Mouse (Mus musculus) heart, embryonic 11.5 days (tissue): ENCODE measurements around the gene Smim26. TPM values are rescaled to one million over a fixed set of nuclear protein-coding genes. Genes with fewer than 3 reads are reported as not detected.
"Not testable (repeated sequence)": the region's sequence is repeated elsewhere in the genome, so short reads cannot be mapped to it uniquely, and the experiment has no call there.

Experiments used
- ATAC-seq: fragments of 200-750 bp; cut with Nextera tagmentation; replicated peaks from 2 replicates; pipeline ENCODE4 v1.8.0; 2017; ENCODE audit warnings: moderate library complexity; ENCODE audit not compliant: insufficient number of reproducible peaks, low FRiP score, low TSS enrichment
- H3K27ac ChIP-seq: fragments of 300-500 bp; sonication (generic); 2 replicates; pipeline ENCODE4 v1.5.1; 2014; ENCODE audit warnings: mild to moderate bottlenecking, low read depth, low read length
- H3K27me3 ChIP-seq: fragments of 300-500 bp; sonication (generic); 2 replicates; pipeline ENCODE4 v1.6.1; 2014; ENCODE audit warnings: mild to moderate bottlenecking, low read length, mixed read lengths; ENCODE audit not compliant: control insufficient read depth, insufficient read depth
- H3K36me3 ChIP-seq: fragments of 300-500 bp; sonication (generic); 2 replicates; pipeline ENCODE4 v1.6.1; 2014; ENCODE audit warnings: mild to moderate bottlenecking, low read length, moderate library complexity, mixed read lengths; ENCODE audit not compliant: control insufficient read depth, insufficient read depth
- H3K4me1 ChIP-seq: fragments of 300-500 bp; sonication (generic); 2 replicates; pipeline ENCODE4 v1.6.1; 2014; ENCODE audit warnings: low read length; ENCODE audit not compliant: control insufficient read depth, insufficient read depth
- H3K4me2 ChIP-seq: fragments of 300-500 bp; sonication (generic); 2 replicates; pipeline ENCODE4 v1.6.1; 2014; ENCODE audit warnings: mild to moderate bottlenecking, moderate library complexity
- H3K4me3 ChIP-seq: fragments of 300-500 bp; sonication (generic); 2 replicates; pipeline ENCODE4 v1.5.1; 2014; ENCODE audit warnings: low read depth, low read length
- H3K9ac ChIP-seq: fragments of 300-500 bp; sonication (generic); 2 replicates; pipeline ENCODE4 v1.6.1; 2014; ENCODE audit warnings: mild to moderate bottlenecking, low read depth, low read length, moderate library complexity
- H3K9me3 ChIP-seq: fragments of 300-500 bp; sonication (generic); replicated peaks from 2 replicates; pipeline ENCODE4 v1.6.1; 2016; ENCODE audit warnings: low read length; ENCODE audit not compliant: control insufficient read depth
- WGBS: fragments of 180-500 bp; shearing (Covaris S2); extraction: QIAGEN DNeasy Blood & Tissue Kit; methylation state at CpG from one replicate; pipeline ENCODE4 v1.1.7; 2014; ENCODE audit not compliant: insufficient replicate concordance; 5-methylcytosine and 5-hydroxymethylcytosine counted together
- polyA plus RNA-seq: library from polyadenylated mRNA; unstranded; fragments of >200 nt; fragmentation: Nextera tagmentation; extraction: Ambion mirVana; gene quantifications from 2 replicates; pipeline ENCODE4 v1.2.1, GENCODE M21; 2014

Smim26 gene
- polyA plus RNA-seq, 1 experiment from 2014 or later: 48.5 TPM

DNA sequence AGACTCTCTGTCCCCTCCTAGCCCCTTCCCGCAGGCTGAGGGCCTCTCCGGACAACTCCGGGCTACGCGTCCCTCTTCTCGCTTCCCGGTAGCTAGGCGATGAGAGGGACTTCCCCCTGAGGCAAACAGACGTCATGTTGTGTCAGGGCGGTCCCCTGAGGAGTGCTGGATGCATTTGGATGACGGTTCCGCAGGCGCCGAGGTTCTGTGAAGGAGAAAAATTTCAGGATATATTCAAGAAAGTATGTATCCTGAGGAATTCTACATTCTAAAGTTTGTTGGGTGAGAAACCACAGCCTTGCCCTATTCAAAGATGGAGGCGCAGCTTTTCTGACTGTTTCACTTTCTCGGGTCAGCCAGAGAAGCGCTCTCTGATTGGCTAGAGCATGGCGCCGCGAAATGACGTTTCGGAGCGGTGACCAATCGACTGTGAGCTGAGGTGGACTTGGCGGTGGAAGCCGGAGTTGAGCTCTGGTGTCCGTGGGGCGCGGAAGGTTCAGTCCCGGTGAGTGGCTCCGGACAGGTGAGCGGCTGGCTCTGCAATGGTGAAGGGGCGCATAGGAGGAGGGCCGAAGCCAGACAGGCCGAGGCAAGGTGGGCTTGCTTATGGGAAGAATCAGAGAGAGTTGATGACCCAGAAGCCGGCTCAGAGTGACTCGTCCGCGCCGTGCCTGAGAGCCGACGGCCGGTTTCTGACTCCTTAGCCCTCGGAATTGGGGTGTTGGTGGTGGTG is 37.9 kb upstream of the Smim26 start, which contains the start of gene Sec23b:
Gene Sec23b (plus strand): TSS at position 410 of the 733 bp plus-strand sequence.
- peak; percentile 97 for ATAC-seq
- Histone ChIP-seq H3K4me3 (peak within 1 kb of the TSS; percentile 86), H3K27me3 (no peaks in the 10 kb centered on the region), H3K27ac (peak within 1 kb of the TSS; percentile 95), H3K4me2 (peak within 1 kb of the TSS; percentile 76), H3K4me1 (peaks cover 6% of the 10 kb centered on the region; the same call in 1 of the 2 replicates), H3K9me3 (no peaks in the 10 kb centered on the region), H3K9ac (peak within 1 kb of the TSS; percentile 87), H3K36me3 (no peaks in the 10 kb centered on the region; the same call in 1 of the 2 replicates)
- under 1% methylated on average over 44 of the region's 44 CpGs for WGBS

DNA sequence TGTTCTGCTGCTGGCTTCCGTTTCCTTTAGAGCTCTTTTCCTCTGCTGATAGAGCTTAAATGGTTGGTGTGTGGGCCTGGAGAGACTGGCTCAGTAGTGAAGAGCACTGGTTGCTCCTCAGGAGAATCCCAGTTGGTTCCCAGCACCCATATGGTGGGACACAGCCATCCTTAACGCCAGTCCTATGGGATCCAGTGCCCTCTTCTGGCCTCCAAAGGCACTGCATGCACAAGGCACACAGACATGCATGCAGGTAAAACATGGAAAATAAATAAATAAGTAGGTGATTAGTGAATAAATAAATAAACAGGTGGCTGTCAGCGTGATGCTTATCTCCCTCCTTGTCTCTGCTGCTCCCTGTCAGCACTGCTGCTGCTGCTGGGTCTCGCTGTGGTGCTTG is 5.1 kb upstream of the Smim26 start:
- ATAC-seq: no peak
- Histone ChIP-seq H3K27me3 (no peaks in the 10 kb centered on the region), H3K4me2 (no peak overlapping the region), H3K27ac (no peak overlapping the region), H3K9me3 (no peaks in the 10 kb centered on the region), H3K4me1 (no peaks in the 10 kb centered on the region), H3K4me3 (no peak overlapping the region), H3K36me3 (peaks cover 35% of the 10 kb centered on the region), H3K9ac (no peak overlapping the region)
- 75% methylated on average over 4 of the region's 4 CpGs for WGBS

DNA sequence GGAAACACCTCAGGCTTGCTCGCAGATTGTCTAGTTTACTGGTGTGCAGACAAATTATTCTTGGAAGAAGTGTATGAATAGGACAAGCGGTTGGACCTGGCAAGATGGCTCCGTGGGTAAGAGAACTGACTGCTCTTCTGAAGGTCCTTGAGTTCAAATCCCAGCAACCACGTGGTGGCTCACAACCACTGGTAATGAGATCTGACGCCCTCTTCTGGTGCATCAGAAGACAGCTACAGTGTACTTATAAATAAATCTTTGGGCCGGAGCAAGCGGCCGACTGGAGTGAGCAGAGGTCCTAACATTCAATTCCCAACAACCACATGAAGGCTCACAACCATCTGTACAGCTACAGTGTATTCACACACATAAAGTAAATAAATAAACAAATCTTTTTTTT is 818 bp upstream of the Smim26 start:
- not testable (repeated sequence) for H3K27me3 ChIP-seq, ATAC-seq, H3K4me1 ChIP-seq, H3K4me2 ChIP-seq, H3K9ac ChIP-seq, H3K27ac ChIP-seq, H3K9me3 ChIP-seq, H3K36me3 ChIP-seq, H3K4me3 ChIP-seq
- 60% methylated on average over 8 of the region's 8 CpGs for WGBS

DNA sequence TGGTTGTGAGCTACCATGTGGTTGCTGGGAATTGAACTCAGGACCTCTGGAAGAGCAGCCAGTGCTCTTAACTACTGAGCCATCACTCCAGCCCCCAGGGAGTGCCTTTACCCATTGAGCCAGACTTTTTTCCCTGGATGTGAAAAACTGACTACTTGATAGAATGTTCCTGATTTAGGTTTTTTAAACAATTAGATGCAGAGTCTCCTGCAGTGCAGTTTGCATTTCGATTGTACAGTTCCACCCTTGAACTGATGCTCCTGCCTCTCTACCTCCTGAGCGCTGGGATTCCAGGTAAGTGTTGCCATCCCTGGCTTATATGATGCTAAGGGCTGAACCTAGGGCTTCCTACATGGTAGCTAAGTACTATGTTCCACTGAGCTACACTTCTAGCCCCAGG is 4.2 kb downstream of the Smim26 start:
- 70% methylated on average over 2 of the region's 2 CpGs for WGBS
- Histone ChIP-seq H3K27me3 (no peaks in the 10 kb centered on the region), H3K4me3 (no peak overlapping the region), H3K9ac (no peak overlapping the region), H3K36me3 (no peaks in the 10 kb centered on the region), H3K9me3 (no peaks in the 10 kb centered on the region), H3K4me1 (peaks cover 6% of the 10 kb centered on the region; the same call in 1 of the 2 replicates), H3K4me2 (no peak overlapping the region), H3K27ac (no peak overlapping the region)
- no peak for ATAC-seq

DNA sequence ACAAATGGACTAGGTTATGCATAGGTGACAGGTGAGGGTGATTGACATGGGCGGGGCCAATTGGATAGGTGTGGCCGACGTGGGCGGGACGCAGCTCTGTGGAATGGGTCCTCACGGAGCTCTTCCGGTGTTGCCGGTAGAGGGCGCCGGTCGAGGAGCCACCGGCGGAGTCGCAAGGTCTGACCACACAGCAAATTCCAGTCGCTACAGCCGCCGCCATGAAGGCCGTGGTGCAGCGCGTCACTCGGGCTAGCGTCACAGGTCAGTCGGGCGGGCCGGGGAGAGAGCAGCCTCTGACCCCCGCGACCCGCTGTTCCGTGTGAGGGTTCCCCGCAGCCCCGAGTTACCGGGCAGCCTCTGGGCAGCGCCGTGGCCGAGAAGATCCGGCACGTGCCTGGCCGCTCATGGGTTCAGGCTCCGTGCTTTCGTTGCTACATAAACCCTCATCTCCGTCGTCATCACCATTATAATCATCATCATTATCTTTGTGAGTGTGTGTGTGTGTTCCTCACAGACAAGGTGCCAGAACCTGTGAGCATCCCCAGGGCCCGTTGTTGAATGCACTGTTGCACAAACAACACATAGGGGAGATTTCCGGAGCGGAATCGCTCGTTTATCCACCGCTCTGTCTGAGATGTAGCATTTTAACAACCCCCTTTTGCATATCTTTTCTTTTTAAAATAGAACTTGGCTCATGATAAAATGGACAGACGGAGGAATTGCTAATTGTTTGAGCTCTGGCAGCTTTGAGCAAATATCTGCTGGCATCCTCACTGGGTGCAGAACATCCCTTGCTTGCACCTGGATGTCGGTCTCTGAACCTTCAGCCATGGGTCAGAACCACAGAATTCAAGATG is 6.2 kb downstream of the Smim26 start, which contains the start of gene Dtd1:
Gene Dtd1 (plus strand): TSS at position 67 of the 857 bp plus-strand sequence.
- ATAC-seq: peak; percentile 92
- peak within 1 kb of the TSS; percentile 69 for H3K4me3 ChIP-seq
- H3K36me3 ChIP-seq: no peaks in the 10 kb centered on the region
- peaks cover 3% of the 10 kb centered on the region; the same call in 1 of the 2 replicates for H3K4me1 ChIP-seq
- H3K27me3 ChIP-seq: no peaks in the 10 kb centered on the region
- WGBS: 2% methylated on average over 50 of the region's 50 CpGs
- H3K9ac ChIP-seq: peak within 1 kb of the TSS; percentile 95
- peak within 1 kb of the TSS; percentile 29; the same call in 1 of the 2 replicates for H3K27ac ChIP-seq
- peak within 1 kb of the TSS; percentile 82 for H3K4me2 ChIP-seq
- H3K9me3 ChIP-seq: no peaks in the 10 kb centered on the region

GRCm38 (mm10) chr2:144601576-144601975 is 7.7 kb downstream of the Smim26 start:
- H3K27me3 ChIP-seq: no peaks in the 10 kb centered on the region
- 78% methylated on average over 1 of the region's 1 CpGs for WGBS
- H3K27ac ChIP-seq: no peak overlapping the region
- H3K9me3 ChIP-seq: no peaks in the 10 kb centered on the region
- H3K4me2 ChIP-seq: no peak overlapping the region
- no peak for ATAC-seq
- H3K36me3 ChIP-seq: no peaks in the 10 kb centered on the region
- peaks cover 3% of the 10 kb centered on the region; the same call in 1 of the 2 replicates for H3K4me1 ChIP-seq
- H3K4me3 ChIP-seq: no peak overlapping the region
- no peak overlapping the region for H3K9ac ChIP-seq

DNA sequence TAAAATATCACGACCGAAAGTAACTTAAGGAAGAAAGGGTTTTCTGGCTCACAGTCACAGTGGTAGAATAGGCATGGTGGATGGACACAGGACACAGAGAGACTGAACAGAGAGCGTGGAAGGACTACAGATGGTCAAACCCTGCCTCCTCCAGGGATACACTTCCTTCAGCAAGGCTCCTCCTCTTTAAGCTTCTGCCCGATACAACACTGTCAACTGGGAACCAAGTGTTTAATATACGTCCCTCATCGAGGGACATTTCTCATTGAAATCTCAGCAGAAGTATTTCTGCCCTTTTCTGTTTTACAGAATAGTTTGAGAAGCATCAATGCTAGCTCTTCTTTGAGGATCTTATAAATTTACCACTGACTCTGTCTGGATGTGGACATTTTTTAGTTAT is 20.1 kb downstream of the Smim26 start:
- Histone ChIP-seq H3K4me1 (peaks cover 6% of the 10 kb centered on the region; the same call in 1 of the 2 replicates), H3K4me3 (no peak overlapping the region), H3K36me3 (no peaks in the 10 kb centered on the region), H3K9me3 (no peaks in the 10 kb centered on the region), H3K27ac (no peak overlapping the region), H3K4me2 (no peak overlapping the region), H3K9ac (no peak overlapping the region), H3K27me3 (no peaks in the 10 kb centered on the region)
- 91% methylated on average over 6 of the region's 6 CpGs for WGBS
- ATAC-seq: no peak

GRCm38 (mm10) chr2:144617074-144617874 is 23.4 kb downstream of the Smim26 start:
- Histone ChIP-seq H3K4me2 (no peak overlapping the region), H3K9ac (no peak overlapping the region), H3K27ac (no peak overlapping the region), H3K36me3 (no peaks in the 10 kb centered on the region), H3K4me1 (peaks cover 6% of the 10 kb centered on the region; the same call in 1 of the 2 replicates), H3K27me3 (no peaks in the 10 kb centered on the region), H3K9me3 (no peaks in the 10 kb centered on the region), H3K4me3 (no peak overlapping the region)
- no peak for ATAC-seq
- WGBS: 60% methylated on average over 16 of the region's 16 CpGs
